Mouse (Mus musculus): ENCODE measurements at regions not wholly inside any gene's neighbourhood (a gene's known extent, or its start where the extent isn't known, plus 50 kb on each side); places are given as distances from the start of the nearest gene placed in this dataset.

DNA sequence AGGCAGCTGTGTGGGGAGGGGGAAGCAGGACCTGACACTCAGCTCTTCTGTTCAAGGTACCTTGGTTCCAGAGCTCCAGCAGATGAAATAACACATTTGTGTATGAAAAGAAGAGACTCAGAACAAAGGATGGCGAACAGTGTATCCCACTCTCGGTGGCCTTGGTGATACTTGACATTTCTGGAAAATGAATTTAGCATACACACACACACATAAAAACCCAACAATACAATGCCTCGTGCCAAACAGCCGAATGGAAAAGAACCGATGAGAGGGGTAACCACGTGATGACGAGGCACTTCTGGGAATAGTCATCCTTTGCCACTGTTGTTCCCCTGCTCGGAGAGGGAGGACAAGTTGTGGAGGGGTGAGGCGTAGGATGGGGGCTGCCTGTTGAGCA, 97.6 kb downstream of the Tmem130 start:
- ATAC-seq (no peak), DNase-seq (ENCODE audit: low read depth, low spot score) (no peak)
- in situ Hi-C loops (cut with MboI; ENCODE audit: low pct_unique_long_range_greater_than_20kb): no loop called here
- ChIA-PET CTCF (no interaction called here), POLR2A (no interaction called here)
- TF ChIP-seq CTCF (IDR thresholded peaks at IDR 0.05): no peak
- H3K27me3 ChIP-seq: peaks cover 6% of the 10 kb centered on the region

DNA sequence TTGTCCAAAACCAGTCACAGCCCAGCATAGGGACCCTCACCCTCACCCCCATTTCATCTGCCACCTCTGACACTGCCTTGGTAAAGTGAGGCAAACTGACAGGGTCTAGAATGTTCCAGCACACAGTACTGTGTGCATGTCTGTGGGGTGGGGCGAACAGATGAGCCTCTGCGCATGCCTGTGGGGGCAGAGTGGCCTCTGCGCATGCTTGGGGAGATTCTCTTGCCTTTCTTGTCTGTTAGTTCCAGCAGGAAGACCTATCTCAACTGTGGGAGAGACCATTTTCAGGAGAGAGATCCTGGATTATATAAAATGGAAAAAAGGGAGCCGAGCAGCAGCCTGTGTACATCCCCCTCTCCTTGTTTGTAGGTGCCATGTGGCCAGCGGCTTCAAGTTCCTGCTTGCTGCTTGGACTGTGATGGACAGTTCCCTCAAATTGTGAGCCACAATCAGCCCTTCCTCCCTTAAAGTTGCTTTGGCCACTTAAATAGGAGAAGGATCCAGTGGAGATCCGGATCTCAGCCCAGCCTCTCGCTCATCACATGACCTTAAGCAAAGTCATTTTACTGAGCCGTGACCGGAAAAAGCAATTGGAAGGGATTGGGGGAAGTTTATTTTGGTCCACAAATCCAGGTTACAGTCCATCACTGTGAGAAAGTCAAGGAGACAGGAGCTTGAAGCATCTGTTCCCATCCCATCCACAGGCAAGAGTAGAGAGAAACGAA, 96.9 kb downstream of the Tmem130 start:
- ChIA-PET CTCF (no interaction called here), POLR2A (no interaction called here)
- ATAC-seq (no peak), DNase-seq (ENCODE audit: low read depth, low spot score) (no peak)
- no peak for TF ChIP-seq CTCF (IDR thresholded peaks at IDR 0.05)
- peaks cover 6% of the 10 kb centered on the region for H3K27me3 ChIP-seq
- in situ Hi-C loops (cut with MboI; ENCODE audit: low pct_unique_long_range_greater_than_20kb): no loop called here

DNA sequence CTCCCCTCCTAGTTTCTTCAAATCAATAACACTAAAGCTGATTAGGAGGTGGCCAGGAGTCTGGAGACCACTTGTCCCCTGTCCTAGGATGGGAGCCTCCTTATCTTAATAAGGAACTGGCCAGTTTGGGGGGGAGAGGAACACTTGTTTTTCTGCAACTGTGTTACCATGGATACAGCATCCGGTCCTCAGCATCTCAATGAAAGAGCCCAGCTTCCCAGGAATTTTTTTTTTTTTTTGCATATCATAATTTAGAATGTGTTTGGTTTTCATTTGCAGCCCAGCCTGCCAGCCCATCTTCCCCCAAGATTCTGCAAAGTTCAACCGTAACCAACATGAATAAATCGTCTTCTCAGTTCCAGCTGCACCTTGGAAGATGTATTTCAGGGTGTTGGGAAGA, 93.6 kb downstream of the Tmem130 start:
- ATAC-seq (no peak), DNase-seq (ENCODE audit: low read depth, low spot score) (no peak)
- POLR2A ChIA-PET: interaction anchor here (1.6 kb wide), 1 partner anchor 12 kb away, joined by 4 read pairs; no protein-coding TSS in a partner anchor
- no peak for TF ChIP-seq CTCF (IDR thresholded peaks at IDR 0.05)
- in situ Hi-C loops (cut with MboI; ENCODE audit: low pct_unique_long_range_greater_than_20kb): no loop called here
- peaks cover 6% of the 10 kb centered on the region for H3K27me3 ChIP-seq
- CTCF ChIA-PET: interaction anchor here (2.0 kb wide), 1 partner anchor 11 kb away, joined by 5 read pairs; no protein-coding TSS in a partner anchor

DNA sequence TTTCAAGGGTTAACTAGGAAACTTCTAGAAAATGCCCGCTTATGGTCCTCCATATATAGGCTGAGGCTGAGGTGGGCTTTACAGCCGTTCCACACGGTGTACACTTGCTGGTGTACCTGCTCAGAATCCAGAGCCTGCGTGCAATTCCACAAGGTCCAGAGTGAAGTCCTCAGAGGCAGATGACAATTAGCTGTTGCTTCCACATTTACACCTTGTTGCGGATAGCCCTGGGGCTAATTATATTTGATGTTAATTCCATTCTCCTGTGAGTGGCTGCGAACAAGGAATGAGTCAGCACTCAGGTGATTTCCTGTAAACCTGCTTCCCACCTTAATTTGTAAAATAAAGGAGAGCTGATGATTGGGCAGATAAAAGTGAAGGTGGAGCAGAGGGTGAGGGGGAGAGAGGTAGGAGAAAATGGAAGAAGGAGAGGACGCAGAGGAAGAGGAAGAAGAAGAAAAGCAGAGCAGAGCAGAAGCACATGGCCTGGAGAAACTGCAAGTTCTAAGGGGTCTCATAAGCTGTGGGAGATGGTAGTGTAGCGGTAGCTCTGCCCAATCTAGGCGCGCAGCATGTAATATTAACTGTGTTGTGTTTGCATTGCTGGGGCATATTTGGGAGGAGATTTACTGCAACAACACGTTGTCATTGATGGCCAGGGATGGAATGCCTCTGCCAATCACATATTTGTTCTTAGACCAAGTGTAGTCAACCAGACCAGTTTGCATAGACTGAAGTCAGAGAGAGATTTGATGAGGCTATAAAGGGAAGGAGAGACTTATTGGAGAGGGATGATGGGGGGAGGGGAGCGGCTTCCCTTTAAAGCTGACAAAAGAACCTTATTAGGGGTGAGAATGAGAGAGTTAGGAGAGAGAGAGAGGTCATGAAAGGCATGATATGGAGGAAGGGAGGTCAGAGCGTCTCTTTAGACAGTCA, 82.5 kb downstream of the Tmem130 start:
- peaks cover 8% of the 10 kb centered on the region for H3K27me3 ChIP-seq
- ChIA-PET POLR2A (interaction anchor here (1.7 kb wide), 1 partner anchor 10 kb away, joined by 4 read pairs; no protein-coding TSS in a partner anchor), CTCF (interaction anchor here (1.5 kb wide), 1 partner anchor 12 kb away, joined by 5 read pairs; no protein-coding TSS in a partner anchor)
- DNase-seq (ENCODE audit: low read depth, low spot score) (no peak), ATAC-seq (no peak)
- TF ChIP-seq CTCF (IDR thresholded peaks at IDR 0.05): no peak
- in situ Hi-C loops (cut with MboI; ENCODE audit: low pct_unique_long_range_greater_than_20kb): no loop called here

DNA sequence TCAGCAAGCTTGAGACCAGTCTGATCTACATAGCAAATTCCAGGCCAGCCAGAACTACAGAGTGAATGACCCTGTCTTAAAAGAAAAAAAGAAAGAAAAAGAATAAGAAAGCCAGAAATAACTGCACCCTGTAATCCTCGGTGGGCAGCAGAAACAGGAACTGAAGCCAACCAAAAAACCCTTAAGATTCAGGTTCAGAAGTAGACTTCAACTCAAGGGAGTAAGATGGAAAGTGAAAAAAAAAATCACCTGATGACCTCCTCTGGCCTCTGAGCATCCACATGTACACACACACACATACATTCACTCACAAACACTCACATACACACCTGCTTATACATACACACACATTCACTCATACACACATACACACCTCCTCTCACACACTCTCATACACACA, 77.4 kb downstream of the Tmem130 start:
- CTCF ChIA-PET: no interaction called here

More for the DNA sequence above, 77.4 kb downstream of the Tmem130 start:
- DNase-seq (ENCODE audit: low read depth, low spot score) (no peak), ATAC-seq (no peak)
- H3K27me3 ChIP-seq: peaks cover 16% of the 10 kb centered on the region
- POLR2A ChIA-PET: no interaction called here
- in situ Hi-C loops (cut with MboI; ENCODE audit: low pct_unique_long_range_greater_than_20kb): no loop called here
- TF ChIP-seq CTCF (IDR thresholded peaks at IDR 0.05): no peak

Data from Patski (cell line).